Mouse (Mus musculus) intestine, embryonic 14.5 days (tissue): ENCODE data around the gene Pecr. TPM values are rescaled to one million over a fixed set of nuclear protein-coding genes. Genes with fewer than 3 reads are reported as not detected.

Experiments used
- ATAC-seq: fragments of 200-750 bp; cut with Nextera tagmentation; replicated peaks from 2 replicates; pipeline ENCODE4 v1.8.0; 2017; ENCODE audit warnings: low read depth, moderate number of reproducible peaks, moderate TSS enrichment, moderate library complexity; ENCODE audit not compliant: low FRiP score, low TSS enrichment
- DNase-seq: peaks from one replicate; pipeline ENCODE4 v3.0.0-alpha.2; 2018; ENCODE audit warnings: low spot score
- H3K27ac ChIP-seq: fragments of 300-500 bp; sonication (generic); 2 replicates; pipeline ENCODE4 v1.5.1; 2014; ENCODE audit warnings: low read depth, mild to moderate bottlenecking, control low read depth
- H3K27me3 ChIP-seq: fragments of 300-500 bp; sonication (generic); replicated peaks from 2 replicates; pipeline ENCODE4 v1.6.1; 2014; ENCODE audit warnings: low read length, control low read depth; ENCODE audit not compliant: control insufficient read depth, insufficient read depth
- H3K36me3 ChIP-seq: fragments of 300-500 bp; sonication (generic); 2 replicates; pipeline ENCODE4 v1.6.1; 2014; ENCODE audit warnings: low read length, control low read depth; ENCODE audit not compliant: control insufficient read depth, insufficient read depth
- H3K4me1 ChIP-seq: fragments of 300-500 bp; sonication (generic); replicated peaks from 2 replicates; pipeline ENCODE4 v1.6.1; 2014; ENCODE audit warnings: low read length, control low read depth, mixed read lengths; ENCODE audit not compliant: control insufficient read depth, insufficient read depth
- H3K4me2 ChIP-seq: fragments of 300-500 bp; sonication (generic); 2 replicates; pipeline ENCODE4 v1.6.1; 2014; ENCODE audit warnings: low read length
- H3K4me3 ChIP-seq: fragments of 300-500 bp; sonication (generic); 2 replicates; pipeline ENCODE4 v1.5.1; 2014; ENCODE audit warnings: low read depth, low read length, control low read depth, mixed read lengths
- H3K9ac ChIP-seq: fragments of 300-500 bp; sonication (generic); 2 replicates; pipeline ENCODE4 v1.6.1; 2014; ENCODE audit warnings: mild to moderate bottlenecking, low read length
- H3K9me3 ChIP-seq: fragments of 300-500 bp; sonication (generic); 2 replicates; pipeline ENCODE4 v1.6.1; 2016; ENCODE audit warnings: low read length, control low read depth; ENCODE audit not compliant: control insufficient read depth
- WGBS: fragments of 180-500 bp; shearing (Covaris S2); extraction: QIAGEN DNeasy Blood & Tissue Kit; methylation state at CpG from one replicate; pipeline ENCODE4 v1.1.7; 2014; 5-methylcytosine and 5-hydroxymethylcytosine counted together
- polyA plus RNA-seq: library from polyadenylated mRNA; unstranded; fragments of >200 nt; fragmentation: Nextera tagmentation; extraction: Ambion mirVana; gene quantifications from 2 replicates; pipeline ENCODE4 v1.2.1, GENCODE M21; 2014

The Pecr gene
- polyA plus RNA-seq, 1 experiment from 2014 or later, result 46.1 TPM

DNA sequence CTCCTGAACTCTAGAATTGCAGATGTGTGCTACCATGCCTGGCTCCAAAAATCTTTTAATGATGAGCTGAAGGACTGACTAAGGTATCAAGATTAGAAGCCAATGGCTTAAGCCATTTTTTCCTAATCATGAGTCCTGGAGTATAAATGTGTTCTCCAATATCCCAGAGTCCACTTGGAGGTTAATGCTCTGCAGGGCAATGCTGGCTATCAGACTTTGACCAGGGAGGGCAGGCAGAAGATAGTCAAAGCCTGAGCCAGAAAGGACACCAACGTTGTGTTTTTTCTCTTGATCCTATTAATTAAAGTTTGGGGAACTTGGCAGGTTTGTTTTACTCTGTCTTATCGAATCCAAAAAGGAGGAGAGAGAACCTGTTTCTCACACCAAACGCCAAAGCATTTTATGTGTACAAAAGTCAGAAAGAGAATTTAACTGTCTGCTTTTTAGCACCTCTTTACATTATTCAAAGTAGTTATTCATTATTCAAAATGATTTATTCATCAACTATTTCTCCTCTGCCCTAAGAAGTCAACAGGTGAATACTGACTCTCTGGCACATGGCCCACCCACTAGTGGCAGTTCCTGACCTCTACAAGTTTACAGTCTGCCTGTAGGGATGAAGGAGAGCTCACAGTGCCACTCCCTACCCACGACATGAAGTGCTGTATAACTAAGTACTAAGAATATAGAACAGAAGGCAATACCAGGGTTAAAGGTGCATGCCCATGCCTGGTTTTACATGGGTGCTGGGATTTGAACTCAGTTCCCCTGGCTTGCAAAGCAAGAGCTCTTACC, 10.0 kb upstream of the Pecr start:
- no peaks in the 10 kb centered on the region for H3K4me1 ChIP-seq
- ATAC-seq, result no peak
- no peaks in the 10 kb centered on the region for H3K9me3 ChIP-seq
- WGBS, result 68% methylated on average over 4 of the region's 4 CpGs
- H3K36me3 ChIP-seq, result no peaks in the 10 kb centered on the region
- H3K4me3 ChIP-seq, result no peak overlapping the region
- no peak overlapping the region for H3K9ac ChIP-seq
- H3K27ac ChIP-seq, result no peak overlapping the region
- DNase-seq, result no peak
- H3K27me3 ChIP-seq, result no peaks in the 10 kb centered on the region
- H3K4me2 ChIP-seq, result no peak overlapping the region

DNA sequence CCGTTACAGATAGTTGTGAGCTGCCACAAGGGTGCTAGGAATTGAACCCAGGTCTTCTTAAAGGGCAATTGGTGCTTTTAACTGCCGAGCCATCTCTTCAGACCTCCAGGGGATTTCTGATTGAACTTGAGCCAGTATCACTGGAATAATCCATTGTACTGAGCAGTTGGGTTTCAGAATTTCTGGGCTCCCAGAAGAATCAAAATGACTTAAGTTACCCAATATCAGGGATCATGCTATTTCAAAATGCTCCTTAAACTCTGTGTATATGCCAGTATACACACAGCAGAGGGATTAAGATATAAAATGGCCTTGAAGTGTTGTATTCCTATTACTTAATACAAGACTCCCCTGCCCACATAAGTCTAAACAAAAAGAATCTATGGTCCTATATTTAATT, 7.8 kb upstream of the Pecr start:
- H3K4me1 ChIP-seq, result no peaks in the 10 kb centered on the region; the same call in 1 of the 2 replicates
- no peaks in the 10 kb centered on the region for H3K9me3 ChIP-seq
- DNase-seq, result no peak
- ATAC-seq, result no peak
- no peak overlapping the region for H3K27ac ChIP-seq
- no peak overlapping the region for H3K4me2 ChIP-seq
- 83% methylated on average over 2 of the region's 2 CpGs for WGBS
- no peaks in the 10 kb centered on the region for H3K27me3 ChIP-seq
- no peak overlapping the region for H3K9ac ChIP-seq
- no peak overlapping the region for H3K4me3 ChIP-seq
- no peaks in the 10 kb centered on the region for H3K36me3 ChIP-seq

DNA sequence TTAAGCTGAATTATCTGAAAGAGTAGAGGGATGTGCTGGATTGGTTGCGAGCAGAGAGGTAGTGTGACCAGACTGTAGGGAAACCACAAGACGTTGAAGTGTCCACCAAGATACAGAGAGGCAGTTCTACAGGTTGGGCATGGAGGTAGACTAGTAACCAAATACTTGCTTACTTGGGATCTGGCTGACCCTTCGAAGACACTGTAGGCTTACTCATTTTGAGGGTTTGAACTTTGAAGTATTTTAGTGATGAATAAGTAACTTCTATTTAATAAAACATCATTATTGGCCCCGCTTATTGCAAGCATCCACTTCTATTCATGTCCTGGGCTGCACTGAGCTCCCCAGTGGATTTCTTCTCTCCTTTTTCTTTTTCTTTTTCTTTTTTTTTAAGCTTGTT, 7.3 kb upstream of the Pecr start:
- Histone ChIP-seq H3K36me3 (no peaks in the 10 kb centered on the region), H3K9ac (no peak overlapping the region), H3K9me3 (no peaks in the 10 kb centered on the region), H3K4me2 (no peak overlapping the region), H3K27ac (no peak overlapping the region), H3K4me1 (peaks cover 3% of the 10 kb centered on the region; the same call in 1 of the 2 replicates), H3K27me3 (no peaks in the 10 kb centered on the region), H3K4me3 (no peak overlapping the region)
- DNase-seq (no peak), ATAC-seq (no peak)
- WGBS, result 92% methylated on average over 4 of the region's 4 CpGs

DNA sequence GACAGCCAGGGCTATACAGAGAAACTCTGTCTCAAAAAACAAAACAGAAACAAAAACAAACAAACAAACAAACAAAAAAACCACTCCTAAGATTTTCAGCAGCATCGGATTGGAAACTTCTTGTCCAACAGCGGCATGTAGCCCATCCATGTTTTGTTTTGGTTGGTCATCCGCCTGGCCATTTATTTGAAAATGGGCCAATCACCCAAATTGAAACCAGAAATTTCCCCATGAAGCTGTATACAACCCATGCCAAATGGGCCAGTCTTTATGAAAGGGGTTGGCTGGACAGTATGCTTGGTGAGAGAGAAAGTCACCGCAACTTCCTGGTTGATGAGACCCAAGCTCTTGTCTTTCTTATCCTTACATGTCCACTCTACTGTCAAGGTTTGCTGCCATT, 6.8 kb upstream of the Pecr start:
- WGBS, result 93% methylated on average over 4 of the region's 4 CpGs
- no peak for DNase-seq
- no peak for ATAC-seq
- H3K4me2 ChIP-seq, result no peak overlapping the region
- no peak overlapping the region for H3K27ac ChIP-seq
- H3K36me3 ChIP-seq, result no peaks in the 10 kb centered on the region
- H3K9ac ChIP-seq, result no peak overlapping the region
- no peaks in the 10 kb centered on the region for H3K27me3 ChIP-seq
- no peaks in the 10 kb centered on the region for H3K9me3 ChIP-seq
- H3K4me3 ChIP-seq, result no peak overlapping the region
- peaks cover 3% of the 10 kb centered on the region; the same call in 1 of the 2 replicates for H3K4me1 ChIP-seq

DNA sequence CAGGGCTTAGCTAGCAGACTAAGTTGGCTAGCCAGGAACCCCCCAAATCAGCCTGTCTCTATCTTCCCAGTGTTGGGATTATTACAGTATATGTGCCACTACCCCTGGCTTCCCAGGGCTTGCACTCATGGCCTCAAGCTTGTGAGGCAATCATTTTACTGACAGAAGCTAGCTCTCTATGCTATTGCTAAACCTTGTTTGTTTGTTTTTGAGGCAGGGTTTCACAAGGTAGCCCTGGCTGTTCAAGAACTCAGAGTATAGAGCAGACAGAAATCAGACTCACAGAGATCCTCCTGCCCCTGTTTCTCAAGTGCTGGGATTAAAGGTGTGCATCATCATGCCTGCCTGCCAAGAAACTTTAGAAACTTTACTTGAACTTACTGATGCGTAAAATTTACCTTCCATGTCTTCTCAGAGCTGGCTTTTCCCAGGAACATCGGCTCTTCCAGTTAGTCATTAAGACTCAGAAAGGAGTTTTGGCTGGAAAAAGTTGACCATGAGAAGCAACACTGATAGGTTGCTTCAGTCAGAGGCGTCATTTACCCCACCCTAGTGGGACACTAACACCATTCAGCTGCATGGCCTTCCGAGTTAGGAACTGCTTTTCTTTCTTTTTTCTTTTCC, 4.5 kb upstream of the Pecr start:
- no peak overlapping the region for H3K9ac ChIP-seq
- no peaks in the 10 kb centered on the region for H3K27me3 ChIP-seq
- no peak overlapping the region for H3K4me3 ChIP-seq
- WGBS, result 87% methylated on average over 4 of the region's 4 CpGs
- H3K36me3 ChIP-seq, result no peaks in the 10 kb centered on the region
- no peaks in the 10 kb centered on the region for H3K9me3 ChIP-seq
- DNase-seq (no peak), ATAC-seq (no peak)
- H3K4me1 ChIP-seq, result peaks cover 3% of the 10 kb centered on the region; the same call in 1 of the 2 replicates
- no peak overlapping the region for H3K4me2 ChIP-seq
- H3K27ac ChIP-seq, result no peak overlapping the region

DNA sequence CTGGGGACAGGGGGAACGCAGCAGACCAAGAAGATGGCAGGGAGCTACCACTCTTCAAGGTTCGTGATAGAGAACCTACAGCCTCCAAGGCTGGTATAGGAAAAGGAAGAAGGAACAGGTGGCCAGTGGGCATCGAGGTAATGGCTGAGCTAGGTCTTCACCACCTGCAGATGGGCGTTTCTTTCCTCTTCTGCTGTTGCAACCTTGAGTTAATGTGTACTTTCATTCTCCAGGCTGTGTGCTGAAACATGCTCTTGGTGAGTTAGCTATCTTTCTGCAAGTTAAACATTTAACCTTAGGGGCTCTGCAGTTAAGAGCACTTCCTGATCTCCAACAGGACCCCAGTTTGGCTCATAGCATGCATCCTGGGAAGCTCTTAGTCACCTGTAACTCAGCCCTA, 3.8 kb upstream of the Pecr start:
- Histone ChIP-seq H3K27me3 (no peaks in the 10 kb centered on the region), H3K9ac (no peak overlapping the region), H3K9me3 (no peaks in the 10 kb centered on the region), H3K4me3 (no peak overlapping the region), H3K27ac (no peak overlapping the region), H3K36me3 (no peaks in the 10 kb centered on the region), H3K4me1 (peaks cover 3% of the 10 kb centered on the region; the same call in 1 of the 2 replicates), H3K4me2 (no peak overlapping the region)
- ATAC-seq (no peak), DNase-seq (no peak)
- 82% methylated on average over 4 of the region's 4 CpGs for WGBS

DNA sequence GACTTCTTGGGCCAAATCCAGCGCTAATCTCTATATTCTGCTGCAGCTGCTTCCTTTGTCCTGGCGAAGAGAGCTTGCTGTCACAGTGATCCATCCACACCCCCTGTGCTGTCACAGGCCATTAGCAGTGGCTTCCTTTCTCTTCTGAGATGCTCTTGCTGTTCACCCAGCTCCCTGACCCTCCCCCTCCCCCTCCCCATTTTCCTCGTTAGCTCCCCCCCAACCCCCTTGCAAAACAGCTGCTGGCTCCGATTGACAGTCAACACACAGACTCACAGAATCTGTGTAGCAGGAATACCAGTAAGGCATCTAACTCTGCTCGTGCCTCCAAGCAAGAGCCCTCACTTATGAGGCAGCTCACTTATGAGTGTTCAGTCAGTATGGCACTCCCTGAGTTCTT, 2.8 kb upstream of the Pecr start:
- Histone ChIP-seq H3K27me3 (no peaks in the 10 kb centered on the region), H3K4me2 (no peak overlapping the region), H3K9me3 (no peaks in the 10 kb centered on the region), H3K9ac (no peak overlapping the region), H3K36me3 (no peaks in the 10 kb centered on the region), H3K27ac (no peak overlapping the region), H3K4me1 (peaks cover 3% of the 10 kb centered on the region; the same call in 1 of the 2 replicates), H3K4me3 (no peak overlapping the region)
- ATAC-seq (no peak), DNase-seq (no peak)
- 48% methylated on average over 5 of the region's 5 CpGs for WGBS

DNA sequence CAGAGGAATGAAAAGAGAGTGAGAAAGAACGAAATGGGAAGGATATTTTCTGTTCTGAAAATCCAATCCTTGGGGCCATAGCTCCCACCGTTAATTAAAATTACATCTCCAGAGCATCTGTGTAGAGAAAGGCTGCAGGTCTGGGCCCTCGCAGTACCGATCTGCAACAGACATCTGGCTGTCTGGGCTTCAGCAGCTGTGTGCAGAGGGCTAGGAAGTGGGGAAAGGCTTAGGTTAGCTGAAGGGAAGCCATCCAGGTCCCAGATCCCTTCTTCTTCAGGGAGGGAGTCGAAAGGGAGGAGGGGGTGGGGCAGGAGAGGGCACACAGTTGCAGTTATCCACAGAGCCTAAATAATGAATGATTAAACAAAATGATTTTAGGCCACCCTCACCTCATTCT, 425 bp upstream of the Pecr start:
- DNase-seq, result no peak
- H3K27me3 ChIP-seq, result no peaks in the 10 kb centered on the region
- no peaks in the 10 kb centered on the region for H3K9me3 ChIP-seq
- peaks cover 3% of the 10 kb centered on the region; the same call in 1 of the 2 replicates for H3K4me1 ChIP-seq
- H3K36me3 ChIP-seq, result no peaks in the 10 kb centered on the region
- 0 out of 2 replicates have a peak overlapping the region, but pooled peaks have one; percentile 58 for H3K9ac ChIP-seq
- no peak overlapping the region for H3K27ac ChIP-seq
- H3K4me2 ChIP-seq, result peak overlapping the region; percentile 50
- H3K4me3 ChIP-seq, result peak overlapping the region; percentile 70
- ATAC-seq, result peak; percentile 28
- WGBS, result 5% methylated on average over 5 of the region's 5 CpGs
